Mouse (Mus musculus) liver, adult 2 months (tissue): ENCODE measurements around the gene Gnb3.

Source experiments
- CTCF ChIP-seq: fragments of 200-500 bp; IDR thresholded peaks from 2 replicates; pipeline ENCODE4 v1.5.1; 2011; ENCODE audit warnings: low read depth, low read length, control low read depth
- POLR2A ChIP-seq: fragments of 200-500 bp; IDR thresholded peaks from 2 replicates; pipeline ENCODE4 v1.6.1; 2011; ENCODE audit warnings: low read length, control low read depth; ENCODE audit not compliant: insufficient read depth; ENCODE audit errors: extremely low read depth

DNA sequence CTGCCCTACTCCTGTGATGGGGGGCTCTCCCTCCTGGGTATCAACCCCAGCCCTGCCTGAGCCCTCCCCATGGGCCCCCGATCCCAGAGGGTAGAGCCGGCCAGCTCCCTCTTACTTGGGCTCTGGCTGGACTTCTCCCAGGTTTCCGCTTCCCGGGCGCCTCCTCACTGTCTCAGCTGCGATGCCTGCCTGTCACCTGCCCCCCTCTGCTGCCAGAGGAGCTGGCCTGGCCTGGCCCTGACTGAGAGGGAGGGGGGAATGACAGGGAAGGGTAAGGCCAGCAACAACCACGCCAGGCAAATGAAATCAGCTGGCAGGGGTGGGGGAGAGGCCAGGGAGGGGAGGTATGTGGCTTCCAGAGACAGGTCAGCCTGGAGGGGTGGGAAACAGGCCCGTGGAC, 270 bp downstream of the Gnb3 start:
- TF ChIP-seq CTCF (no peak), POLR2A (no peak)
